Mouse (Mus musculus) heart, adult 11 months (tissue): Measurements from ENCODE around the gene Gid8.

Experiments used
- DNase-seq: peaks from one replicate; pipeline ENCODE4 v3.0.0; 2022

The Gid8 gene

DNA sequence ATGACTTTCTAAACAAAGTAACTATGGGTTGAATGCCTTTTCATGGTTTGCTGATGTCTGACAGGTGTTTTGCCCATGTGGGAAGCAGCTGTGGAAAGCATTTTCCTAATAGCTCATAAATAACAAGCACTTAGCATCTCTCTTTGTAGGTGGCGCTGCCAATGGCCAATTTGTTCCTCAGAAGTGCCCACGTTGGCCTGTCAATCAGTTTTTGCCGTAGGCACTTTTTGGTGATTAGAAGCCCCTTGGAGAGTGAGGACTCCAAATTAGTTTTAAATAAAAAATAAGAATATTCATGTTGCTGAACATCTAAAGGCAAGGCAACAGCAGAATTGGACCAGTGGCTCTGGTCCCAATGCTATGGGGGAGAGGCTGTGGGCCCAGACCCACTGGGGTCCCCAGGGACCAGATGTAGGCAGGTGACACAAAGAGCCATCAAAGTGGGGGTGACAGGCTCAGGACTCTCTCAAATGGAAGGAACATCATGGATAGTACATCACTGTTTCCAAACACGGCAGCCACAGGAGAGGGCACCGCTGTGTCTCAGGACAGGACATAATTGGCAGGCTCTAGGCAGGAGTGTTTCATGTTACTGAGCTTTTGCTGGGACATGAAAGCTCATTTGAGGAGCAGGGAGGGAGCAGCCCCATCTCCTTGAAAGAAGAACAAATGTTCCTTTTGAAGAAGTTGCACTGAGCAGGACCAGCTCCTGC, 45.2 kb downstream of the Gid8 start:
- DNase-seq: no peak

DNA sequence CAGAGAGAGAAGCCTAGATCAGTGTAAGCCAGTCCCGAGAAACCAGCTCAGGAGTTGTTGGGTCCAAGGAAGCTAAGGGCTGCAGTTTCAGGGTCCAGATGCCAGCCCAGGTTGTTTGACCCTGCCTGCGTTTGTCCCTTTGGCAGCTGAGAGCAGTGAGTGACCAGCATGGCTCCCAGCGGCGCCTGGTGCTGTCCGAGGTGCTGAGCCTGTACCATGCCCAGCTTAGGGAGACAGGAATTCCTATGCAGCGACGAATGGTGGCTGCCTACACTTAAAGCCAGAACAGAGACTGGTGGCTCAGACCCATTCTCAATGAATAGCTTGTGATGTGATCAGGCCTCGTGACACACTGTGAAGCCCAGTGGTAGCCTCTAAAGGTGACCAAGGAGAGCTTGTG, 46.0 kb downstream of the Gid8 start:
- no peak for DNase-seq

DNA sequence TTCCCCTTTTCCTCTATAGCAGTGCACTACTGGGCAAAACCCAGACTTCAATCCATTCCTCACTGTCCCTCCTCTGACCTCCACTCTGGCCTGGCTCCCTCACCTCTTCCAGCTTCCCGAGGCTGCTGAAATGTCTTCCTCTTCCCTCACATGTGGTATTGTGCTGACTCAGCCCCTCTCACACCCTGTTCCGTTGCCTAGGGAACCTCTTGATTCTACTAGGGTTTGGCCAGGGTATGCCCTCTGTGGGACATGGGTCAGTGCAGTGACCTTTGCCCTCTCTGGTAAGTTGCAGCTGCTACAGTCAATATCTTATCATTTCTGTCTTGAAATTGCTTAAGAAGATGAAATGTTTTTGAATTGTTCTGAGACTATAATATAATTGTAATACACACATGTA, 46.9 kb downstream of the Gid8 start:
- DNase-seq: no peak

DNA sequence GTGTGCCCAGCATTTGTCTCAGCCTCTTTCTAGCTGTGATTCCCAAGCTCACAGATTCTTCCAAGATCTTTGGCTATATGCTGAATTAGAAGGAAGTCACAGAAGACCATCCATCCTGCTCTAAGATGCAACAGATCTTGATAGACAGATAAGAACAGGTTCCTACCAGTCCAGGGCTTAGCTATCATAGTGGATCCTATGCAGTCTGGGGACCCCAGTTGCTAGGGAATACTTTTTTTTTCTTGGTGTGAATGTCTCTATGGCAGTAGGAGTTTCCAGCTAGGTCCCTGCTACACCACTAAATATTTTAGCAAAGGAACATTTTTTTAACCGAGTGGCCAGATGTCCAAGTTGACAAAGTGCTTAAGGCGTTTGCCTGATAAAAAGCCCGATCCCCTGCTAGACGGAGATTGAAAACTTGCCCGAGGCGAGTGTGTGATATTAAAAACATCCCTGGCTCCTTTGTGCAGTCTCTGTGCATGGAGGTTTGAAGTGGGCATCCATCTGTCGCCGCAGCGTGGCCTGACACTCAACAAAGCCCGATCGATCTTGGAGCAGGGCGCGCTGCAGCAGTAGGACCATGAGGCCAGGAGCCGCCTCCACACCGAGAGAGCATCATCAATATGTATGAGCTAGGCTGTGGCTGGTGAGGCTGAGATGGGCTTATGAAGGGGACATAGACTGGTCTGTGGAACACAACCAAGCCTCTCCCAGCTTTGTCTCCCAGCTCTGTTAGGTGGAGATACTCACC, 48.8 kb downstream of the Gid8 start:
- DNase-seq: no peak

DNA sequence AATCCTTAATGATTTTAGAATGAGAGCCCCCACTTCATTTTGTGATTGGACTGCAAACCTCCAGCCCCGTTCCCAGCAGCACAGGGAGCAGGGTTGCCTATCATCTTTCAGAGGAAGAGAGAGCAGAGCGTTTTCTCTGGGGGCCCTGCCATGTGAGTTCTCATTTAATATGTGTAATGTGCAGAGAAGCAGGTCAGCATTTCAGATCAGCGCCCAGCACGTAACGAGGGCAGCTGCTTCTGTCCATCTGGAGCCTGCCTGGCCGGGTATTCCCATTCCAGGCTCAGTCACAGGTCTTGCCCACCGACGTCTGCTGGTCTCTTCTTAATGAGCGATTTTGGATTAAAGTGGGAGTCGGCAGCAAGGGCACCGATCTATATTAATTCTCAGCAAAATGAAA, 55.1 kb downstream of the Gid8 start:
- DNase-seq: no peak

DNA sequence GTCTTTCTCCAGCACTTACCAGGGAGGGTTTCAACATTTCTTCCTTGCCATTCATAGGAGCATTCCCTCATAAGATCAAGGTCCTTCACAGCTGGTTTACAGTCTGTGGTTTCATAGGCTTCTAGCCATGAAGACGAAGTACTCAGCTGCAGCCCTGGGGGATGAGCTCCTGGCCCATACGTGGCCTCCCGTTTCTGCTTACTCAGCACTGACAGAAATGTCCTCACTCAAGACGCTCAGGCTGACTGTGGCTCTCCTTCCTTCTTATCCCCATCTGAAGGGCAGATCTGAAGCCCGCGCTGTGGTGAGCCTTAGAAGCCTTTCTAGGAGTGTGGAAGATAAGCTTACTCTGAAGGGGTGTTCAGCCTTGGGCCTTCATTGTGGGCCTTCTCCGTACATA, 55.8 kb downstream of the Gid8 start:
- no peak for DNase-seq
